Mouse (Mus musculus): ENCODE measurements around the gene Kansl1.

- no peak for TF ChIP-seq POLR2A (IDR thresholded peaks at IDR 0.05; ENCODE audit: borderline replicate concordance, low read depth, low read length)
- no peak for TF ChIP-seq CTCF (IDR thresholded peaks at IDR 0.05; ENCODE audit: low read depth, low read length)
Measured at GRCm38 (mm10) chr11:104376291-104376690, 92.4 kb downstream of the Kansl1 start.

All from bone marrow macrophage, adult 2 months (primary cell).